Mouse (Mus musculus) midbrain, embryonic 16.5 days (tissue): ENCODE measurements at regions not wholly inside any gene's neighbourhood (a gene's known extent, or its start where the extent isn't known, plus 50 kb on each side); places are given as distances from the start of the nearest gene placed in this dataset.

Source experiments
- ATAC-seq: fragments of 200-750 bp; cut with Nextera tagmentation; 2 replicates; pipeline ENCODE4 v1.8.0; 2017; ENCODE audit warnings: moderate TSS enrichment
- H3K27ac ChIP-seq: fragments of 300-500 bp; sonication (generic); 2 replicates; pipeline ENCODE4 v1.5.1; 2014; ENCODE audit warnings: mild to moderate bottlenecking, low read length, mixed read lengths
- H3K27me3 ChIP-seq: fragments of 300-500 bp; sonication (generic); 2 replicates; pipeline ENCODE4 v1.6.1; 2014; ENCODE audit warnings: low read depth, low read length, mixed read lengths; ENCODE audit not compliant: control insufficient read depth, insufficient read depth
- H3K36me3 ChIP-seq: fragments of 300-500 bp; sonication (generic); 2 replicates; pipeline ENCODE4 v1.6.1; 2014; ENCODE audit warnings: mild to moderate bottlenecking, low read length, moderate library complexity, mixed read lengths; ENCODE audit not compliant: control insufficient read depth, insufficient read depth
- H3K4me1 ChIP-seq: fragments of 300-500 bp; sonication (generic); 2 replicates; pipeline ENCODE4 v1.6.1; 2014; ENCODE audit warnings: mild to moderate bottlenecking, low read length, mixed read lengths; ENCODE audit not compliant: control insufficient read depth, insufficient read depth
- H3K4me2 ChIP-seq: fragments of 300-500 bp; sonication (generic); 2 replicates; pipeline ENCODE4 v1.6.1; 2014; ENCODE audit warnings: mild to moderate bottlenecking, low read length, mixed read lengths
- H3K4me3 ChIP-seq: fragments of 300-500 bp; sonication (generic); 2 replicates; pipeline ENCODE4 v1.5.1; 2014; ENCODE audit warnings: low read depth, mild to moderate bottlenecking, low read length, moderate library complexity, mixed read lengths
- H3K9ac ChIP-seq: fragments of 300-500 bp; sonication (generic); 2 replicates; pipeline ENCODE4 v1.6.1; 2014; ENCODE audit warnings: low read depth, low read length, mixed read lengths
- H3K9me3 ChIP-seq: fragments of 300-500 bp; sonication (generic); replicated peaks from 2 replicates; pipeline ENCODE4 v1.6.1; 2014; ENCODE audit warnings: mild to moderate bottlenecking, low read length, mixed read lengths; ENCODE audit not compliant: control insufficient read depth, poor library complexity, severe bottlenecking
- WGBS: fragments of 180-500 bp; shearing (Covaris S2); extraction: QIAGEN DNeasy Blood & Tissue Kit; methylation state at CpG from one replicate; pipeline ENCODE4 v1.1.7; 2014; 5-methylcytosine and 5-hydroxymethylcytosine counted together

- no peak for ATAC-seq
Observed at GRCm38 (mm10) chr8:48970655-48971054, 126.9 kb upstream of the Tenm3 start.

GRCm38 (mm10) chr8:48964929-48965328 is 121.2 kb upstream of the Tenm3 start:
- Histone ChIP-seq H3K27me3 (no peaks in the 10 kb centered on the region), H3K36me3 (no peaks in the 10 kb centered on the region), H3K27ac (no peak overlapping the region), H3K9ac (no peak overlapping the region), H3K9me3 (no peaks in the 10 kb centered on the region), H3K4me3 (no peak overlapping the region), H3K4me2 (no peak overlapping the region), H3K4me1 (no peaks in the 10 kb centered on the region)
- ATAC-seq = no peak
- WGBS = 89% methylated on average over 1 of the region's 1 CpGs

More at GRCm38 (mm10) chr8:48970655-48971054, 126.9 kb upstream of the Tenm3 start:
- no peaks in the 10 kb centered on the region for H3K36me3 ChIP-seq
- no peak overlapping the region for H3K4me2 ChIP-seq
- no peak overlapping the region for H3K9ac ChIP-seq
- H3K27ac ChIP-seq = no peak overlapping the region
- no peaks in the 10 kb centered on the region for H3K9me3 ChIP-seq
- H3K4me3 ChIP-seq = no peak overlapping the region
- H3K4me1 ChIP-seq = no peaks in the 10 kb centered on the region; the same call in 1 of the 2 replicates
- no peaks in the 10 kb centered on the region; the same call in 1 of the 2 replicates for H3K27me3 ChIP-seq
- 43% methylated on average over 5 of the region's 5 CpGs for WGBS

GRCm38 (mm10) chr8:48957614-48958013 is 113.9 kb upstream of the Tenm3 start:
- H3K27me3 ChIP-seq = no peaks in the 10 kb centered on the region
- no peak overlapping the region for H3K27ac ChIP-seq
- H3K4me2 ChIP-seq = no peak overlapping the region
- 84% methylated on average over 5 of the region's 5 CpGs for WGBS
- no peak overlapping the region for H3K4me3 ChIP-seq
- no peaks in the 10 kb centered on the region for H3K9me3 ChIP-seq
- H3K4me1 ChIP-seq = no peaks in the 10 kb centered on the region
- H3K9ac ChIP-seq = no peak overlapping the region
- H3K36me3 ChIP-seq = no peaks in the 10 kb centered on the region
- ATAC-seq = no peak

DNA sequence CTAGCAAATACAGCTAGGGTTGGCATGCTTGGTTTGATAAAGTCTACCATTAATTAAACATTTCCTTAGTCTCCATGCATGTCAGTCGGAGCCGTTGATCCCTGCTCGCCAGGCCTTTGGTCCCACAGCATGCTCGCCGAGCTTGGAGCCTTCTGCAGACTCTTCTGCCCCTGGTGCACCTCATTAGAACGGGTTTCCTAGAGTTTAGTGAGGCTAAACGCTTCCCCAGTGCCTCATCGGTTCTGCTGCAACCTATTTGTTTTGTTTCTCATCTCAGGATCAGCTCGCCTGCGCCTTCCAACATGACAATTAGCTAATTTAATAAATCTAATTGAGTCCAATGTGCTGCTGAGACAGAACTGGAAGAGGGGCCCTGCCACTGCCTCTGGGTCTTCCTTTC is 107.7 kb upstream of the Tenm3 start:
- Histone ChIP-seq H3K4me3 (no peak overlapping the region), H3K27me3 (no peaks in the 10 kb centered on the region), H3K27ac (no peak overlapping the region), H3K4me1 (no peaks in the 10 kb centered on the region), H3K36me3 (no peaks in the 10 kb centered on the region), H3K9me3 (no peaks in the 10 kb centered on the region), H3K4me2 (no peak overlapping the region), H3K9ac (no peak overlapping the region)
- ATAC-seq = no peak
- 81% methylated on average over 10 of the region's 10 CpGs for WGBS

DNA sequence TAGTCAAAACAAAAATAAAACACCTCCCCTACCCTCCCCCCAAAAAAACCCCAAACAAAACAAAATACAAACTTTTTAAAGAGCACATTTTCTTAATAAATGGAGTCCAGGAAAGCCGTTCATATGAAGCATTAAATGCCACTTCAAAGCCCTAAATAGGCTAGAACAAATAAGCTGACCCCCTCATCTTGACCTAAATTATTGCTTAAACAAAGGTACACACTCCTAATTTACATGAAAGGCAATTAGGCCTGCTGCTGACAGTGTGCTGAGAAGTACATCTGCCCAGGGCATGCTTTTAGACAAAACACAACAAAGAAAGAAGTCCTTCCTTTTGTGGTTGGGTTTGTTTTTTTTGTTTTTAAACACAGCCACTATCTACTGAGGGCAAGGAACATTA is 100.4 kb upstream of the Tenm3 start:
- Histone ChIP-seq H3K4me1 (no peaks in the 10 kb centered on the region), H3K4me2 (no peak overlapping the region), H3K4me3 (no peak overlapping the region), H3K36me3 (no peaks in the 10 kb centered on the region), H3K9me3 (no peaks in the 10 kb centered on the region), H3K27me3 (no peaks in the 10 kb centered on the region), H3K9ac (no peak overlapping the region), H3K27ac (no peak overlapping the region)
- no peak for ATAC-seq
- WGBS = 46% methylated on average over 1 of the region's 1 CpGs

DNA sequence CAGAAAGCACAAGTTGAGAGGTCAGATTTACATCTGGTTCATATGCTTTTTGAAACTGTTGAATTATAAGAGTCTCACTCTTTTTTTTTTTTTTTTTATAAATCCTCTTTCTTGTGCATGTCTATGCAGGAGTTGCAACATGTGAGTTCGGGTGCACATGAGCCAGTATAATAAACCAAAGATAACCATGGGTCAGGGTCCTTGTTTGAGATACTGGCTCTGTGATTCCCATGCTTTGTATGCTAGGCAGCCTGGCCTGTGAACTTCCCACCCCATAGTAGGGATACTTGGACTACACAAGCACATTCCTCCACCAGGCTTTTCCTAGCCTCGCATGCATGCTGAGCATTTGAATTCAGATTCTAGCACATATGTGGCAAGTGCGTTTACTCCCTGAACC is 93.4 kb upstream of the Tenm3 start:
- Histone ChIP-seq H3K9ac (no peak overlapping the region), H3K36me3 (no peaks in the 10 kb centered on the region), H3K4me3 (no peak overlapping the region), H3K27ac (no peak overlapping the region), H3K4me2 (no peak overlapping the region), H3K9me3 (no peaks in the 10 kb centered on the region), H3K27me3 (no peaks in the 10 kb centered on the region), H3K4me1 (no peaks in the 10 kb centered on the region)
- no peak for ATAC-seq
- 96% methylated on average over 3 of the region's 3 CpGs for WGBS

- H3K4me3 ChIP-seq = no peak overlapping the region
- no peaks in the 10 kb centered on the region for H3K9me3 ChIP-seq
- H3K4me2 ChIP-seq = no peak overlapping the region
- no peaks in the 10 kb centered on the region for H3K27me3 ChIP-seq
- no peak overlapping the region for H3K9ac ChIP-seq
- no peaks in the 10 kb centered on the region for H3K4me1 ChIP-seq
- no peak for ATAC-seq
- no peaks in the 10 kb centered on the region for H3K36me3 ChIP-seq
- WGBS = 78% methylated on average over 11 of the region's 11 CpGs
- H3K27ac ChIP-seq = no peak overlapping the region
Observed at GRCm38 (mm10) chr8:48927135-48927534, 83.4 kb upstream of the Tenm3 start.

DNA sequence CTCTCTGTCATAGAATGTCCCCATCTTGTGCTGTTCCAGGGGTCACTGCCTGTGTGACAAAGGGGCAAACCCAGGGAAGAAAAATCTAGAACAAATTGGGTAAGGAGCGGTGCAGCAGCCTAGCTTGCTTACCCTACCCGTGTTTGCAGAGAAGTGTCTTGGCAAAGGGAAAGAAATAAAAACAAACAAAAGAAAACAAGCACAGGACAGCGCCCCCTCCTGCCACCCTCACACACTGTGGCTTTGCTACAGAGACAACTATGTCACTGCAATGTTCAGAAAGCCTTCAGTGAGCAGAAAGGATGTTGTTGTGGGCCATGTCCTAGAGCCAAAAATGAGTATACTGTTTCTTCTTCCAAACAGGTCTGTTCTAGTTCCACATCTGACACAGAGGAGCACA is 71.5 kb upstream of the Tenm3 start:
- Histone ChIP-seq H3K9ac (no peak overlapping the region), H3K4me1 (no peaks in the 10 kb centered on the region), H3K4me3 (no peak overlapping the region), H3K4me2 (no peak overlapping the region), H3K27ac (no peak overlapping the region), H3K27me3 (no peaks in the 10 kb centered on the region), H3K36me3 (no peaks in the 10 kb centered on the region), H3K9me3 (no peaks in the 10 kb centered on the region)
- WGBS = 68% methylated on average over 3 of the region's 3 CpGs
- ATAC-seq = no peak

DNA sequence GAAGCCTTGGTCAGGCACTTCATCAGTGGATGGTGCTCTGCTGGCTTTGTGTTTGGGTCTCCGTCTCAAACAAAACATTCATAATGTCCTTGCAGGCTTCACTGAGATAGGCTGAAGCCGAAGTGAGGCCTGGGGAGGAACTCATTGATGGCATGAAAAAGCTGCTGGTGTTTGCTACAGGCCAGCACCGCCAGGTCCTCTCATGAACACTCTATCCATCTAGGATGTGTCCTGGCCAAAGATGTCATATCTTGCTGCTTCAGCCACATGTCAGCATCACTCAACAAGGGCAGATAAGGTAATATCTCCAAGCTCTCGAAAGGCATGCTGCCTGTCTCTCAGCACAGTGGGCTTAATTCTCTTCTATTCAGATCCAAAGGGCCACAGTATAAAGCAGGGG is 69.1 kb upstream of the Tenm3 start:
- Histone ChIP-seq H3K4me3 (no peak overlapping the region), H3K27me3 (no peaks in the 10 kb centered on the region), H3K9ac (no peak overlapping the region), H3K36me3 (no peaks in the 10 kb centered on the region), H3K4me2 (no peak overlapping the region), H3K27ac (no peak overlapping the region), H3K9me3 (no peaks in the 10 kb centered on the region), H3K4me1 (no peaks in the 10 kb centered on the region)
- no peak for ATAC-seq
- 85% methylated on average over 4 of the region's 4 CpGs for WGBS
